Mouse (Mus musculus) retina, postnatal 7 days (tissue): ENCODE results near the gene Gsk3b.
A peak's percentile ranks its signal among the peaks of the same experiment; 100 is the strongest.
"Not testable (repeated sequence)": the region's sequence is repeated elsewhere in the genome, so short reads cannot be mapped to it uniquely, and the experiment has no call there.

Source experiments
- DNase-seq: peaks from one replicate; pipeline ENCODE4 v3.0.0-alpha.2; 2012; ENCODE audit warnings: low read depth, low spot score

Gsk3b gene

DNA sequence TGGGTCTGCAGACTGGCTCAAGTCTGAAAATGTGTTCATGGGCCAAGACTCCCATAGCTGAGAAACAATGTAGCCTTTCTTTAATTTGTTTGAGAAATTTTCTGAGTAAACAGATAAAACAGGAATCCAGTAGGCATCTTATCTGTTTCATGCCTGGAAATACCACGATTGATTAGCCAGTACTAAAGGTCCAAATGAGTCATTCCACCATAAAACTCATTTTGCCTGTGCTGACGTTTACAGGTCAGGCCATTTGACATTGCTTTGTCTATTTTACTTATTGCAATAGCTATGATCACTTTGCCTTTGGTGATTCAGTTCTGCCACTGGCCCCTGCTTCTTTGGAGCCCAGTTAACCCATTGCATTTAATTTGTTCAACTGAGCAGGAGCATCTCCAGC, 11.8 kb downstream of the Gsk3b start:
- no peak for DNase-seq

DNA sequence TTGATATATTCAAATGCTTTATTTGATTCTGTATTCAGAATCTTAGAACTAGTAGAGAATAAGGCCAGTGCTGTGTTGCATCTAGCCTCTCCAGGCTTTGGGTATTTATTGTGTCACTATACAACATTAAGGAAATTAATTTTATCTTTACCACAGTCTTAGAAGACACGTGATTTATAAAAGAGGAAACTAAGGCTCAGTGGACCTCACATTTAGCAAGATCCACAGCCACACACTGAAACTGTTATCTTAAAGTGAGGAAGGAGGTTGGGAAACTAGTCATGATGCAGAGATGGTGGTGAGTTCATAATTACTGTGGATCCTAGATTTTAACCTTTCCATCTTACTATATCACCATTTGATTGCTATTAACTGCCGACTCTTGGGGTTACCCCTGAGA, 16.7 kb downstream of the Gsk3b start:
- DNase-seq: no peak

DNA sequence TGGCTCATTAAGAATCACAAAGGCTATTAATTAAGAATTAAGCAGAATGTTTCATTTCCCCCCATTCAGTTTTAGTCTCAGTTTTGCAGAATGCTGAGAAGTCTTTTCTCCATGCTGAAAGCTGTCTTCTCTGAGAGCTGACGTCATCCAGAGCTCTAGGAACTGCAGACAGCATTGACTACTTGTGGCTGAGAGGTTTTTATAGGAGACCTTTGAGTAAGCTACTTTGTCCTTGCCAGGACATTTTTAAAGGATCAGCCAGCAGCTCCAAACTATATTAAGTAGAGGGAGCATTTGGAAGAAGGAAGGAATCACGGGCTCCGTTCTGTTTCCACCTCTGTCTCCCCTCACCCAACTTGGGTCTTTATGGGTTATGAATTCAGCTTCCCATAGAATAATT, 17.7 kb downstream of the Gsk3b start:
- DNase-seq: no peak

DNA sequence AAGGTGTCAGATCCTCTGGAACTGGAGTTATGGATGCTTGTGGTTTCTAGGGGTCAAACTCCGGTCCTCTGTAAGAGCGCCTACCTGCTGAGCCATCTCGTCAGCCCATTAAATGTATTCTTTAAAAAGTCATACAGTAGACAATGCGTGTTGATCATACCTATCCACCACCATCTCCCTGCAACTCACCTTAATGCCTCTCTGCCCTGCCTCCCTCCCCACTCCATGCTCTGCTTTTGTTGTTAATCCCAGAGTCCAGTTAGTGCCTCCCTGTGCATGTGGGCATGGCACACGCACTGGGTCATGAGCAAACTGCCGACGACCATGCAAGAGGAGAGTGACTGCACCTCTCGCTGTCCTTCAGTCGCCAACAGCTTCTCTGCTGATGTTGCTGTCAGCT, 21.2 kb downstream of the Gsk3b start:
- DNase-seq: no peak

DNA sequence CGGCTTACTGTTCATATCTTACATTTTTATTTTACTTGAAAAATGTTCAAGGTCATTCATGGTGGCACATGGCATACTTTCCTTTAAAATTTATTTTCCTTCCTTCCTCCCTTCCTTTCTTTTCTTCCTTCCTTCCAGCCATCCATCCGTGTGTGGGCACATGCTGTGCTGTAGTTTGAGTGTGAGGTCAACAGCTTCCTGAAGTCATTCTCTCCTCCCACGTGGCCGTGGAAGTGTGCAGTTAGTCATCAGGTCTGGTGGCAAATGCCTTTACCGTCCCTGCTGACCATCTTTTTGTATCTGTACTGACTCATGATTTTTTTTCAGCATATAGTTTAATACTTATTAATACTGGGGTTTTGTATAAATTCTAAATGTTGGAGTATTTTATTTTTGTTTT, 21.8 kb downstream of the Gsk3b start:
- no peak for DNase-seq

DNA sequence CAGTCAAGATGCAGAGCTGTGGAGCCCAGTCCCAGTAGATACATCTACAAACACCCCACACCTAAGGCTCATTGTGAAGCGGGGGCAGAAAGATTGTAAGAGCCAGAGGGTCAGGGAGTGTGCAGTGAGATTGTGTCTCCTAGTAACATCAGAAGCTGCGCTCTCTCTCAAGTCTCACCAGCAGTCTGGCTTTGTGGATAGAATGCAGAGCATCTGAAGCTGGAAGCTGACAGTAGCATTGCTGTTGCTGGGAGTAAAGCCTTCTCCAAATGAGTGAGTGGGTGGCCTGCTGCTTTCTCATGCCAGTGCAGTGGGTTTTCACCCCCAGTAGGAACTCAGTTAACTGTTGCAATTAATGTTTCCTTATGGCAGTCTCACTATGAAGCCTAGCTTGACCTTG, 25.3 kb downstream of the Gsk3b start:
- DNase-seq: no peak

DNA sequence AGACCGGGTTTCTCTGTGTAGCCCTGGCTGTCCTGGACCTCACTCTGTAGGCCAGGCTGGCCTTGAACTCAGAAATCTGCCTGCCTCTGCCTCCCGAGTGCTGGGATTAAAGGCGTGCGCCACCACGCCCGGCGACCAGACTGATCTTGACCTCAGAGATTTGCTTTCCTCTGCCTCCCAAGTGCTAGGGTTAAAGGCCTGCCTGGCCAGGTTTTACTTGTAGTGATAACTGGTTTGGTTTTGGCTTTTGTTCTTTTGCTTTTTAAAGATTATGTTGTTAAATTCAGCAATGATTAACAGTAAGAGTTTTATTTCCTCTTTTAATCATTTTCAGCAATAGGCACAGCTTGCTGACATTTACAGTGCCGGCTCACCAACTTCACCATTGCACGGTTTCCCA, 29.1 kb downstream of the Gsk3b start:
- not testable (repeated sequence) for DNase-seq

DNA sequence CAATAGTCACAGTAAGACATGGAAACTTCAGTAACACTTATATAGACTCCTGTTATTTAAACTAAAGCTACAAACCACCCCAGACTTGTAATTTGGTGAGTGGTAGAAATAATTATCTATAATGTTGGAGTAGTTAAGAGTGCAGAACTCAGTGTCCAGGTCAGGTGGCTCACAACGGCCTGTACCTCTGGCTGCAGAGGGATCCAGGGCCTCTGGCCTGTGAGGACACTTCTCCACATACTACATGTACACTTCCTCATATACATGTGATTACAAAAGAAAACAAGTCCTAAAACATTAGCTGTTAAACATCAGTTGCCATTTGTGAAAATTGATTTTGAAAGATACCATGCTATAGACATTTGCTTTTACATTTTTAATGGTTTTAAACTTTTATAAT, 29.9 kb downstream of the Gsk3b start:
- DNase-seq: no peak

DNA sequence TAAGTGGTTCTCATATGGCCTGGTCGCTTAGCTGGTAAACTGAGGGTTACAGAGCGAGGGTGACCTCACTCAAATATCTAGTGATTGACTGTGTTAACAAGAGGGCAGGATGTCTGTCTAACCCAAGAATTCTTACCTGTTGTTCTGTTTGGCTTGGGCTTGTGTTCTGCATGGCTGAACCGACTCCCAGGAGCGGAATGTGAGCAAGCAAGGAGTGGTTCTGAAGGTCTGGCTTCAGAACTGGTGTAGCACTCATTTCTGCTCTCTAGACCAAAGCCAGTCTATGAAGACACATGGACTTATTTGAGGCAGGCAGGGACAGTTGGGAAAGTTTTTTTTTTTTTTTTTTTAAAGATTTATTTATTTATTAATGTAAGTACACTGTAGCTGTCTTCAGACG, 30.5 kb downstream of the Gsk3b start:
- DNase-seq: no peak

DNA sequence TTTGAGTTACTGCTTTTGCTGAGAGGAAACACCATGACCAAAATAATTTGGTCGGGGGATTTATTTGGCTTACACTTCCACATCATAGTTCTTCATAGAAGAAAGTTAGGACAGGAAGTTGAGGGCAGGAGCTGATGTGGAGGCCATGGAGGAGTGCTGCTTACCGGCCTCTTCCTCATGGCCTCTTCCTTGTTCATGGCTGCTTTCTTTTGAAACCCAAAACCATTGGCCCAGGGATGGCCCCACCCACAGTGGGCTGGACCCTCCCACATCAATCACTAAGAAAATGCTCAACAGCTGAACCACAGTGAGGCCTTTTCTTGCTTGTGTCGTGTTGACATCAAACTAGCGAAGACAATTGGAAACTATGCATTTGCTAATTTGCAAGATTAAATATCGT, 40.4 kb downstream of the Gsk3b start:
- DNase-seq: no peak

DNA sequence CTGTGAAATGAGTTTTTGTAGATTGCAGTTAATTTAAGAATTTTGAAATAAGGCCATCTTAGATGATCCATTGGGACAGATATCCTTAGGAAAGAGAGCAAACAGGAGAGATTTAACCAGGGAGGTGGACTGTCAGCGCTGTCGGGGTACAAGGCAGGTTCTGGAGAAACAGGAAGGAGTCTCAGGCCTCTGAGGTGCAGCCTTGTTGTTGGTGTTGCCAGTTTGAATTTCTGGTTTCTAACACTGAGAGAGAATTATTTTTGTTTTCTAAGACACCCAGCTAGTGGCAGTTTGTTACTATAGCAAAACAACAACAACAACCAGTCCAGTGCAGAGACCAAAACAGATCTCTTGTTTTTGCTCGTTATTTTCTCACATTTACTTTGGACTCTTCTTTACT, 42.2 kb downstream of the Gsk3b start:
- no peak for DNase-seq

DNA sequence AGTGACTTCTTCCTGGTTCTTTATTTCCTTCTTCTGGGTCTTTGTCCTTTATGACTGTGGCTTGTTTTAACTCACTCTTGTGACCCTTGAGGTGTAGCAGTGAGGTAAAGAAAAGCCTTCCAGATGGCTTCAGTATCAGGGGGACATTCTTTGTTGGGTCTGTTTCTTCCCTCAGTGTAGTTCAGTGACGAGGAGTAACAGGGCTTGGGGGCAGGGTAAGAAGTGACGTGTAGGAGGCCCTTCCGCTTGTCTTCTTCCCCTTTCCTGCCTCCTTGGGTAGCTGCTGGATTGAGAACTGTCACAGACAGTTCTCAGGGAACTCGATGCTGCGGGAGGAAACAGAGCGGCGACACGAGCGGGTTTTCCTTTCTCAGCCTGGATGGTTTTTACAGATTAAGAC, 43.0 kb downstream of the Gsk3b start:
- no peak for DNase-seq

DNA sequence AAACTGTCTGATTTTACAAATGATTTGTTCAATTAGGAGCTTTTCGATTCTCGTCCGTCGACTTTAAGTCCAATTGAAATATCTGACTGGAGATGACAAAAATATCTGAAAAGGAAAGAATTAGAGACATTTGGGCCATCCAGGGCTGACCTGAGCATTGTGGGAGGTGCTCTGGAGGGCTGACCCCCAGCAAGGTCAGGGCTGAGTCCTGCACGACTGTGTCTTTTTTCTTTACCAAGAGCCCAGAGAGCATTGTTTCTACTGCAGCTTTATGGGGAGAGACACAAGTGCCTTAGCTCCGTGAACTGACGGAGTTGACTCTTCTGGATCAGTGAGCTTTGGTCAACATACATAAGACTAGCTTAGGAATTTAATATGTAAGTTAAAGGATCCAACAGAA, 43.4 kb downstream of the Gsk3b start:
- no peak for DNase-seq

DNA sequence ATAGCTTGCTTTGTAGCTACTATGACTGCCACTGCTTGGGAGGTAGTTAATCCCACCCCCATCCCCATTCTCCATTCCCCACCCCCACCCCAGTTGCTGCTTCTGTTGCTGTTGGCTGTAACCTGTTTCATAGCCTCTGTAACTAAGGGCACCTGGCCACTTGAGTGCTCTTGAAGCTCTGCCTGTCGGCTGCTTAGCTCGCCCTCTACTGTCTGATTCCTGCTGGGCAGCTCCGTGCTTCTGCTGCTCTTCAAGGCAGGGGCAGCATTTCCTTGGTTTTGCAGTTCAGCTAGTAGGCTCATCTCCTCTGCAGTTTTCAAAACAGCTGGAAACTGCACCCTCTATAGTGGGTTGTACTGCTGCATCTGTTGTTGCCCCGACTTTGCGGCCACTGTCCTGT, 48.5 kb downstream of the Gsk3b start:
- DNase-seq: peak; percentile 13

DNA sequence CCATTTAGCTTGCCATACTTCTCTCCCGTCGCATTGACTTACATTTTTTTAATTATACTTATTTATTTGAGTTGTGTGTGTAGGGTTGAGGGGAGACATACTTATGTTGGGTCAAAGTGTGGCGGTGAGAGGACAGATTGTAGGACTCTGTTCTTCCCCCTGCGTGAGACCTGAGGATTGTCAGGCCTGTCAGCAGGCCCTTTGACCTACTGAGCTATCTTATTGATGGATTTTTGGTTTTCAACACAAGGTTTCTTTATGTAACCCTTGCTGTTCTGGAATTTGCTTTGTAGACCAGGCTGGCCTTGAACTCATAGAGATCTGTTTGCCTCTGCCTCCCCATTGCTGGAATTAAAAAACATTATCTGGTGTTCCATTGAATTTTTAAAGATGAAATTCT, 56.1 kb downstream of the Gsk3b start:
- DNase-seq: no peak

DNA sequence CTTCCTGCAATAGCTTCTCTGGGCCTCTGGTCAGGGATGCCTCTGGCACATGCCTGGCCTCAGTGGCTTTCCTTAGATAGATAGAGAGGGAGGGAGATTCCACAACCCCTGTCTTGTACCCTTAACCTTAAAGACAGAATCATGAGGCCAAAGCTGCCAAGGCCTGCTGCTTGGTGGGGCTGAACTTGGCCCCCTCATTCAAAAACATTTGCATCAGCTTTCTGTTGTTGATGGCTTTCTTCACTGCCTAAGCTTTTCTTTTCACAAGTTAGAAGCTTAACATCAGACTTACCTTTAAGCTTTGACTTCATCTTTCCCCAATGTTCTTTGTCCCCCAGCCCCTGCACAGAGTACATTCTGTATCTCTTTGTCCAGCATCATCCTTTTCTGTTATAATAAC, 61.8 kb downstream of the Gsk3b start:
- no peak for DNase-seq

DNA sequence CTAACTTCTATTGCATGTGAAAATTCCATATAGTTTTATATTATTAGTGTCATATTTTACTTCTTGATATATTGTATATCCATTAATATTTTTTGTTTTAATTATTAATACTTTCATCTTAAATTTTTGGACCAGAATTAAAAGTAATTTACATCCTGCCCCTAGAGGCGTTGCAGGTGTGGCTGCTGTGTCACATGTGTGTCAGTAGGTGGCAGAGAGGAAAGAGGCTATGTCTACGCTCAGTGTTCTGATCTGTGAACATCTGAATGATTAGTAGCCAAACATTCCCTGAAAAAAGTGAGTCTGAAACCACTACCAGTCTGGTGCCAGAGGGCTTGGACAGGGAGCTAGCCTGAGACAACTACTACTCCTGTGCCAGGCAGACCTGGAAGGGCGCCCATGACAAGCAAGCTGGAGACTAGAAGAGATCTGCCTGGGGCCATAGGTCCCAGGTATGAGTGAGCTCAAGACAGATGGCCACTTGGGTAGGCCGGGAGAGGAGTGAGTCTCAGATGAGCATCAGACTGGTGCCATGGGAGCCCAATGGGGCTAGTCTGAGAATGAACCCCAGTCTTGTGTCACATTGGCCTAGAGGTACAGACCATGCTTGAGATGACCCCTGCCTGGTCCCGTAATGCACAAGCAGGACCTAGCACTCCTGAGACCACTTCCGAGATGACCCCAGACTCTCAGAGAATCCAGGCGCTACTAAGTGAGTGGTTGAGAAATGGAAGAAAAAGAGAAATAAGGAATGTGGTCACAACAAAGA, 69.2 kb downstream of the Gsk3b start:
- DNase-seq: no peak

DNA sequence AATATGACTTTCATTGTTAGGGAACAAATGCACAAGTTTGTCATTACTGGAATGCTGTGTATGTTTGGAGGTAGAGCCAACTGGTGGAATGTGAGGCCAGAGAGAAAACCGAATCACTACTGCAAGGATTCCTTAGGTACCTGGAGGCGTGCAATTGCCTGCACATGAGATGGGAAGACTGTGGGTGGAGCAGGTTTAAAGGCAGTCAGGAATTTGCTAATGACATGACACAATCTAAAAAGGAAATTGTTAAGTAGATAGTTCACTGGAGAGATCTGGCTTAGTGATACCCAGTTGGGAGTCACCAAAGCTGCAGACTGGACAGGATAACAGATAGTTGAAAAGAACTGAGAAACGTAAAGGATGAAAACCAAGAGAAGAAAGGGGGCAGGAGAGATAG, 73.2 kb downstream of the Gsk3b start:
- DNase-seq: no peak

DNA sequence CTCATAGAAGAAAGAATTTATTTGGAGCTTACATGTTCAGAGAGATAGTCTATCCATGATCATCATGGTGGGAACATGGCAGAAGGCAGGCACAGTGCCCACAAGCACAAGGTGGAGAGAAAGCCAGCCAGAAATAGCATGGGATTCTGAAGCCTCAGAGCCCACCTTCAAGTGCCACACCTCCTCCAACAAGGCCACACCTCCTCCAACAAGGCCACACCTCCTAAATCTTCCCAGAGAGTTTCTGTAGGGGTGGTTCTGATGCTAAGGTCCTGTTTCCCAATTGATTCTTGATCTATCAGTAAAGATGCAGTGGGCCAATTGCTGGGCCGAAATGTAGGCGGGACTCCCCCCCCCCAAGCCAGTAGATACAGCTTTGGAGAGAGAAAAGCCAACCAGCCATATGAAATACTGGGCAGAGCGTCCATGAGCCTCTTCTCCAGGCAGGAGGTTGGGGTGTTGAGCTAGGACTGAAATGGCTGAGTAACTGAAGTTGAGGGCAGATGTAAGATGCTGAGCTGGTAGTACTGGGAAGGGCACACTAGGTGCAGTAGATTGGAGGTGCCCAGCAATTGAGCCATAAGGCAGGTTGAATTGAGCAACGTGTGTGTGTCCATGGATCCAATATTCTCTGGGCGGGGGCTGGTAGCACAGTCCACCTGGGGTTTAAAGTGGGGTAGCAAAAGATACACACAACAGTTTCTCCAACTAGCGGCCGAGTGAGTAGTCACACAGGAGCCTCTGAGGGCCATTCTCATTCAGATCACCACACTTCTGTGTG, 76.2 kb downstream of the Gsk3b start:
- DNase-seq: no peak

DNA sequence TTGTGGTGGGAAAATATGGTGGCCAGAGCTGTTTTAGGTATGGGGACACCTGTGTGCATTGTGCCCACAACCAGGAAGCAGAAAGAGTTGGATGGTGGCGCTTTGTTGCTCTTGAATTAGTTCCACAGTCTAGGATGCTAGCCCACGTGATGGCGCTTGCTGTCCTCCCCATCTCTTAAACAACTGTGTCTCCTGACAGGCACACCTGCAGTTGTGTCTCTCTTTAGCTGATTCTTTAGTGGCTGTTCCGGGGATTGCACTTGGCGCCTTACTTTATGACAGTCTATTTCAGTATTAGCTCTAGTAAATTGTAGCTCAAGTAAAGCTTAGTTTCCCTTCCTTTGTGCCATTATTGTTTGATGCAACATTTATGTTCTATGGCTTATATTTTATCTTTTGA, 80.2 kb downstream of the Gsk3b start:
- no peak for DNase-seq

DNA sequence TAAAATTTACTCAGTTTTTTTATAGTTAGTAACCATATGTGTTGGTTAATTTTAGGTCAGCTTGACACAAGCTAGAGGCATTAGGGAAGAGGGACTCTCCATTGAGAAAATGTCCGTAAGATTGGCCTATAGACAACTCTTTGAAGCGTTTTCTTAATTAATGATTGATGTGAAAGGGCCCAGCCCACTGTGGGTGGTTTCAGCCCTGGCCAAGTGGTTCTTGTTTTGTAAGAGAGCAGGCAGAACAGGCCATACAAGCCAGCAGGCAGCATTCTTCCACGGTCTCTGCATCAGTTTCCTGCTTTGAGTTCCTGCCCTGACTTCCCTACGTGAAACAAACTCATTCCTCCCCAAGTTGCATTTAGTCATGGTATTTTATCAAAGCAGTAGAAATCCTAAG, 90.3 kb downstream of the Gsk3b start:
- DNase-seq: no peak

DNA sequence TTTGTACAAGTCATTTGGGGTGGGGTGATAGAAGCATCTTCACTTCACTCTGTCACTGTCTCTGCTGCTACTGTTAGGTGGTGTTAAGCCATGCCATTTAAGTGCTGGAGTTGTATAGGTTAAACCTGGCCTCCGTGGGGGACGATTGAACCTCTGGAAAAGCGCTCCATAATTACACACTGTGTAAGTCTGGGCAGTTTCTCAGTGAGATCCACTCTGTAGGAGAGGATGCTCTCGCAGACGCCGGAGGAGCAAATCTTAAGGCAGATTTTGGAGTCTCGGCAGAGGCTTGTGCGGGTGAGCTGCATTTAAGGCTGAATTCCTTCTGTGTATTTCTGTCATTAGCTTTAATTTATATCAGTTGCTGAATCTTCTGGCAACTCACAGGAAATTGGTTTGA, 92.6 kb downstream of the Gsk3b start:
- no peak for DNase-seq

DNA sequence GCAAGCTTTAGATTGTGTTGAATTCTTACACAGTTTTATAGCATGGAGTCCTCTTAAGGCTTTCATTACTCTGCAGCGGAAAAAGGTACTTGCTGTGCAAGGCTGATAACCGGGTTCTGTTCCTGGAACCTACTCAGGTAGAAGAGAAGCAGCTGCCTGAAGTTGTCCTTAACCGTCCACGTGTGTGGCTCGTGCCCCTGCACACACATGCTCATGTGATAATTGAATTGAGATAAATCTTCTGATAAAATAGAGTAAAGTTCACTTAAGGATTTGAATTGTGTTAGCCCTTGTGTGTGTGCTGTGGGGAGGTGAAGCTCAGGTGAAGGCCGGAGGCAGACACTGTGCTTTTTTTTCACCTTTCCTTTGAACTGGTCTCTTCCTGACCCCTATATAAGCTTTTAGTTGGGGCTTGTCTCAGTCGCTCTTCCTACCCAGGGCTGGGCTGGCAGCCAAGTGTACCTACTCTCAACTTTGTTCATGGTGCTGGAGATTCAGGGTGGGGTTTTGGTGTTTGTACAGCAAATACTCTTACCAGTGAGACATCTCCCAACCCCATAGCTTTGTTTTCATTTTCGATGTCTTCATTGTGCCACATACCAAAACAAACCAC, 96.0 kb downstream of the Gsk3b start:
- no peak for DNase-seq
